Mouse (Mus musculus) limb, embryonic 10.5 days (tissue): Measurements from ENCODE around the gene Hnrnpll. TPM values are rescaled to one million over a fixed set of nuclear protein-coding genes. Genes with fewer than 3 reads are reported as not detected.
A peak's percentile ranks its signal among the peaks of the same experiment; 100 is the strongest.
"Not testable (repeated sequence)": the region's sequence is repeated elsewhere in the genome, so short reads cannot be mapped to it uniquely, and the experiment has no call there.

Experiments
- DNase-seq: peaks from one replicate; pipeline ENCODE4 v3.0.0-alpha.2; 2017; ENCODE audit warnings: low spot score
- H3K27ac ChIP-seq: fragments of 300-500 bp; sonication (generic); 2 replicates; pipeline ENCODE4 v1.5.1; 2016; ENCODE audit warnings: mild to moderate bottlenecking
- H3K27me3 ChIP-seq: fragments of 300-500 bp; sonication (generic); 2 replicates; pipeline ENCODE4 v1.6.1; 2016; ENCODE audit warnings: low read depth, mild to moderate bottlenecking; ENCODE audit not compliant: poor library complexity, severe bottlenecking
- H3K36me3 ChIP-seq: fragments of 300-500 bp; sonication (generic); 2 replicates; pipeline ENCODE4 v1.6.1; 2016; ENCODE audit warnings: mild to moderate bottlenecking, moderate library complexity
- H3K4me1 ChIP-seq: fragments of 300-500 bp; sonication (generic); 2 replicates; pipeline ENCODE4 v1.6.1; 2016
- H3K4me3 ChIP-seq: fragments of 300-500 bp; sonication (generic); 2 replicates; pipeline ENCODE4 v1.5.1; 2016; ENCODE audit warnings: mild to moderate bottlenecking, moderate library complexity
- H3K9me3 ChIP-seq: fragments of 300-500 bp; sonication (generic); replicated peaks from 2 replicates; pipeline ENCODE4 v1.6.1; 2016; ENCODE audit warnings: mild to moderate bottlenecking
- WGBS: fragments of 180-500 bp; shearing (Covaris S2); methylation state at CpG from one replicate; pipeline ENCODE4 v1.1.7; 2016; 5-methylcytosine and 5-hydroxymethylcytosine counted together
- polyA plus RNA-seq: library from polyadenylated mRNA; unstranded; fragments of >200 nt; fragmentation: Nextera tagmentation; extraction: Ambion mirVana; gene quantifications from 2 replicates; pipeline ENCODE4 v1.2.1, GENCODE M21; 2016

Gene Hnrnpll
- polyA plus RNA-seq, 1 experiment from 2014 or later = 99.2 TPM

DNA sequence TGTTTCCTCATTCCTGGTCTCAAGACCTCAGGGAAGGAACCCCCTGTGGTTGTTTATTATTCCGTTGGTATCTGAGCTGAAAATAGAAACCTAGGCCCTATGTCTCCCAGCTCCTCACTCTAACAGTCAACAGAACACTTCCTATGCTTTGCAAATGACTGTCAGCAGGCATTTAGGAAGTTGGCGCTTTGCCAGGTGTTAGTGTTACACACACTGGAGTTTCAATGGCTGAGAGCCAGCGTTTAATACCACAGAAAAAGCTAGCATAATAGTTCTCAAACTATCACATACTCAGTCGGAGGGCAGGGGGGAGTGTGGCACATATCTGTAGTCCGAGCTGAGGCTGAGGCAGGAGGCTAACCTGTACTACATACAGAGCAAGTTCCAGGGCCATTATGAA is 53.3 kb downstream of the Hnrnpll start:
- no peak overlapping the region for H3K27ac ChIP-seq
- H3K4me3 ChIP-seq = no peak overlapping the region
- WGBS = 52% methylated on average over 5 of the region's 5 CpGs
- 0 out of 2 replicates have a peak, but pooled peaks cover 6% of the 10 kb centered on the region for H3K27me3 ChIP-seq
- no peak for DNase-seq
- H3K36me3 ChIP-seq = no peaks in the 10 kb centered on the region
- H3K4me1 ChIP-seq = peaks cover 39% of the 10 kb centered on the region
- H3K9me3 ChIP-seq = no peaks in the 10 kb centered on the region

DNA sequence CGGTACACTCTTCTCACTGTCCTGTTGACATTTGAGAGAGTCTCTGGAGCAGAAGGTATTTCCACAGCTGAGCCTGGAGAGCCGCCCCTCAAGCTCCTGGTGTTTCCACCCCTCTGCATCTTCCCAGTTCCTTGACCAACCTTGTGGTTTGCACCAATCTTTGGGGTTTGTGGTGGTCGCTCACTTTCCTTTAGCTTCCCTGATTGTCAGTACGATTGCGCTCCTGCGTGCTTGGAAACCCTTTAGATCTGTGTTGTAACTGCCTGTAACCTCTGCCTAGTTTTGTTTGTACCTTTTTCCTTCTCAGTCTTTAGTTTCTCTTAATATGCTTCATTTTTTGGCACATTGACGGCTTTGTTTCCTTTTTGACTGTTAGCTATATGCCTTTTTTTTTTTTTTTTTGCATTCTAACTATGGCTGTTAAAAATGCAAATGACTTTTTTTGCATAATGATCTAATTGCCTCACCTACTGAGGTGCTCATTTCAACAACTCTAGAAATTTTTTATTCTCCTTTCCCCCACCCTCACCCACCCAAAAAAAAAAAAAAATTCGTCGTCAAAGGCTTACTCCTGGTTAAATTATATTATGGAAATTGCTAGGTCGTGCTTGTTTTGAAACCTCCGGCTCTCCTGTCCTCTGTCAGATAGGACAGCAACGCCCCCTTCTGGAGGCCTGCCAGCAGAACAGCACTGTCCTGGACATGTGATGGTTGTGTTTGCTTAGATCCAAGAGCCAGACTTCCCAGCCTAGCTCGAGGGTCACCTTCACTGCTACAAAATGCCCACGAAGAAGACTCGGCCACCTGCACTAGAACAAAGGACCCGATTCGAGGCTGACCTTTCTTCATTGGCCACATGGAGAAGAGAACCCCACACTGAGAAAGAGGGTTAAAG is 57.5 kb downstream of the Hnrnpll start:
- Histone ChIP-seq H3K27ac (no peak overlapping the region), H3K27me3 (0 out of 2 replicates have a peak, but pooled peaks cover 3% of the 10 kb centered on the region), H3K36me3 (no peaks in the 10 kb centered on the region), H3K4me1 (peaks cover 39% of the 10 kb centered on the region), H3K4me3 (no peak overlapping the region), H3K9me3 (no peaks in the 10 kb centered on the region)
- 51% methylated on average over 17 of the region's 17 CpGs for WGBS
- DNase-seq = peak; percentile 73

DNA sequence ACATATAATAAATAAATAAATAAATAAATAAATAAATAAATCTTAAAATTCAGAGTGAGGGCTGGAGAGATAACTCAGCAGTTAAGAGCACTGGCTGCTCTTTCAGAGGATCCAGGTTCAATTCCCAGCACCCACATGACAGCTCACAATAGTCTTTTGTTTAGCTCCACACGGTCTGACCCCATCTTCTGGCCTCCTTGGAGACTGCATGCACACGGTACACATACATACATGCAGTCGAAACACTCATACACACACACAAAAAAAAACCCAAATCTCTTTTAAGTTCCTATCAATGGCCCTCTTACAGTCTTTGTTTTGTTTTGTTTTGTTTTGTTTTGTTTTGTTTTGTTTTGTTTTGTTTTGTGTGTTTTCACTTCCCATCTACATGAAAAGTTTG is 58.3 kb downstream of the Hnrnpll start:
- not testable (repeated sequence) for DNase-seq, H3K27ac ChIP-seq, H3K9me3 ChIP-seq, H3K36me3 ChIP-seq, H3K4me3 ChIP-seq, H3K27me3 ChIP-seq
- WGBS = 96% methylated on average over 3 of the region's 3 CpGs
- H3K4me1 ChIP-seq = peaks cover 33% of the 10 kb centered on the region

DNA sequence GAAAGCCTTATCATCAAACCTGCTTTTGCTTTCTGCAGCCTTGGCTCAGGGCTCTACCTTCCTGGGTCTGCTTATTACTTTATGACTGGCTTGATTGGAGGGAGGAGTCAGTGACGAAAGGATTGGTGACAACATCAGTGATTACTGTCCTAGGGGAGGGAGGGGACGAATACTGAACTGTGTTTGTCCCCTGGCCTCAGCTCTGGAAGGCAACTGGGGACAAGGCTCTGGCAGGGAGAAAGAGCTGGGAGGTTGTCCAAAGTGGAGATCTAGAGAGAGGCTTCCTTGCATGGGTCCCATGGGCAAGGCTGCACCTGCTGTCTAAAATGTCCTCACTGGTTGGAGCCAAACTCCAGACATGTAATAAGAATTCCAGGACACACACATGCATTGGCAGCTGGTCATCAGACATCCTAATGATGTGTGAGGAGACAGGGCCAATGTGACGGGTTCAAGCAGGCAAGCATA is 59.7 kb downstream of the Hnrnpll start:
- DNase-seq = no peak
- H3K36me3 ChIP-seq = no peaks in the 10 kb centered on the region
- H3K4me3 ChIP-seq = no peak overlapping the region
- peaks cover 19% of the 10 kb centered on the region for H3K4me1 ChIP-seq
- H3K9me3 ChIP-seq = no peaks in the 10 kb centered on the region
- 49% methylated on average over 3 of the region's 3 CpGs for WGBS
- no peaks in the 10 kb centered on the region for H3K27me3 ChIP-seq
- H3K27ac ChIP-seq = no peak overlapping the region

DNA sequence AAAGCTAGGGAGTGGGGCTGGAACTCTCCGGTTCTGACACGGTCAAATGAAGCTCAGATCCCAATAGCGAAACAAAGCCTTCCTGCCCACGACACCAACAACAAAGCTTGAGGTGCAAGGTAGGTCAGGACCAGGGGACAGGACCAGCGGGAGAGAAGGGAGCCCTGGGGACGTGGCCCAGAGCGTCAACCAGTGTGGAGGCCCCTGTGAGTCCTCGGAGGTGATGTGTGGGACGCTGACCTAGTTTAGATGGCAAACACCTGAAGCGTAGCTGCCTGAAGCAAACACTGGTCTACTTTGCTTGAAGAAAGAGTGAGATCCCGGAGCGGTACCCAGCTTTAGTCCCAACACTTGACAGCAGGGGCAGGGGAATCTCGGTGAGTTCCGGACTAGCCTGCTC is 62.5 kb downstream of the Hnrnpll start:
- WGBS = 91% methylated on average over 14 of the region's 14 CpGs
- H3K36me3 ChIP-seq = no peaks in the 10 kb centered on the region
- H3K27me3 ChIP-seq = no peaks in the 10 kb centered on the region
- H3K4me1 ChIP-seq = peaks cover 7% of the 10 kb centered on the region; the same call in 1 of the 2 replicates
- no peak for DNase-seq
- no peak overlapping the region for H3K27ac ChIP-seq
- H3K9me3 ChIP-seq = no peaks in the 10 kb centered on the region
- no peak overlapping the region for H3K4me3 ChIP-seq

DNA sequence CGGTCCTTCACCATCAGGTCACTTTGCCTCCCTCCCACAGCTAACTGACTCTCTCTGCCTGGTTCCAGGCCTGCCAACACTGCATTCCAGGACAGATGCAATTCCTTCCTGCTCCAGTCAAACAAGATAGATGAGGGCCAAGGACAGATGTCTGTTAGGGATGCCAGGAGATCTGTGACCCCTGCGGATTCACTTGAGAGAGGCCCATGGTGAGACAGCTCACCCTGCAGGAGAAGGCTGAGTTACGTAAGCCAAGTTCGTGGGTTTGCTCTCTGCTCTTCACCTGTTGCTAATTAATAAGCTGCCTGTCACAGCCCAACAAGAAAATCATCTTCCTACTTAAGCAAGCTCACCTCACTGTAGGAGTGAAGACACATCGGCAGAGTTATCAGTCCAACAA is 63.1 kb downstream of the Hnrnpll start:
- 85% methylated on average over 5 of the region's 5 CpGs for WGBS
- DNase-seq = no peak
- Histone ChIP-seq H3K27me3 (no peaks in the 10 kb centered on the region), H3K36me3 (no peaks in the 10 kb centered on the region), H3K9me3 (no peaks in the 10 kb centered on the region), H3K27ac (no peak overlapping the region), H3K4me1 (peaks cover 7% of the 10 kb centered on the region; the same call in 1 of the 2 replicates), H3K4me3 (no peak overlapping the region)

DNA sequence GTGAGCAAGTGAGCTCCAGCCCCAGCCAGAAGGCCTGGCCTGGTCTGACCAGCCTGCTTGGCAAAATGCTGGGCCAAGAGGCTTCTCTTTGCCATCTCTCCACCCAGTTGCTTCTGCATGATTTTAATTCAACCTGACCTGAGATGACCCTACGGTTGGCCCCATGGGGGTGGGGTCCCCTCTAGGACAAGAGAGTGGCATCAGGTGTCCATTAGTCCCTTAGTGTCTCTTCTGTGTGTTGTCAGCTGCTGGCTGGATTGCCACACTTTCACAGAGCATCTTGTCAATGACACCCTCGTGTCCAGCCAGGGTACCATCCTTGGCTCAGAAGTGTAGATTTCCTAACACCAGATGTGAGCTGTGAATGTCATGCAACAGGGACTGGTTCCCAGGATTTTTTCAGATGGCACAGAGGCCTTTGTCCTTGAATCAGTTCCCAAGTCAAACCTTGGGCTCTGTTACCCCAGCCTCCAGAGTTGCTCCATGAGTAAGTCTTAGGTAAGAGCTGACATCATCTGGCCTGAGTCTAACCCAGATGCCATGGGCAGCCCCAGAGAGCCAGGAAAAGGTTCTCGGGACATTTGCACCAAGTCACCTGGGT is 66.9 kb downstream of the Hnrnpll start:
- Histone ChIP-seq H3K36me3 (no peaks in the 10 kb centered on the region), H3K27ac (no peak overlapping the region), H3K4me1 (no peaks in the 10 kb centered on the region; the same call in 1 of the 2 replicates), H3K4me3 (no peak overlapping the region), H3K27me3 (no peaks in the 10 kb centered on the region), H3K9me3 (no peaks in the 10 kb centered on the region)
- no peak for DNase-seq
- WGBS = 87% methylated on average over 3 of the region's 3 CpGs

DNA sequence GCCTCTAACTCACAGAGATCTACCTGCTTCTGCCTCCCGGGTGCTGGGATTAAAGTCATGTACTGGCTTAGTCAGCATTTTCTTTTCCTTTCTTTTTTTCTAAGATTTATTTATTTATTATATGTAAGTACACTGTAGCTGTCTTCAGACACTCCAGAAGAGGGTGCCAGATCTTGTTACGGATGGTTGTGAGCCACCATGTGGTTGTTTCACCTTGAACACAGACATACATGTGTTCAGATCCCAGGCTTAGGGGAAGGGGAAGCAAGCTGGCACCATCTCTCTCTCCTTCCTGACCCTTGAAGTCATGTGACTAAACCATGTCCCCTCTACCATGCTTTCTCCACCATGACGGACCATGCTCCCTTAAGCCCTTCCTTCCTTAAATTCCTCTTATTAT is 70.0 kb downstream of the Hnrnpll start:
- Histone ChIP-seq H3K36me3 (no peaks in the 10 kb centered on the region), H3K4me3 (no peak overlapping the region), H3K4me1 (peaks cover 2% of the 10 kb centered on the region; the same call in 1 of the 2 replicates), H3K27ac (no peak overlapping the region), H3K9me3 (no peaks in the 10 kb centered on the region), H3K27me3 (no peaks in the 10 kb centered on the region)
- WGBS = 90% methylated on average over 3 of the region's 3 CpGs
- no peak for DNase-seq

DNA sequence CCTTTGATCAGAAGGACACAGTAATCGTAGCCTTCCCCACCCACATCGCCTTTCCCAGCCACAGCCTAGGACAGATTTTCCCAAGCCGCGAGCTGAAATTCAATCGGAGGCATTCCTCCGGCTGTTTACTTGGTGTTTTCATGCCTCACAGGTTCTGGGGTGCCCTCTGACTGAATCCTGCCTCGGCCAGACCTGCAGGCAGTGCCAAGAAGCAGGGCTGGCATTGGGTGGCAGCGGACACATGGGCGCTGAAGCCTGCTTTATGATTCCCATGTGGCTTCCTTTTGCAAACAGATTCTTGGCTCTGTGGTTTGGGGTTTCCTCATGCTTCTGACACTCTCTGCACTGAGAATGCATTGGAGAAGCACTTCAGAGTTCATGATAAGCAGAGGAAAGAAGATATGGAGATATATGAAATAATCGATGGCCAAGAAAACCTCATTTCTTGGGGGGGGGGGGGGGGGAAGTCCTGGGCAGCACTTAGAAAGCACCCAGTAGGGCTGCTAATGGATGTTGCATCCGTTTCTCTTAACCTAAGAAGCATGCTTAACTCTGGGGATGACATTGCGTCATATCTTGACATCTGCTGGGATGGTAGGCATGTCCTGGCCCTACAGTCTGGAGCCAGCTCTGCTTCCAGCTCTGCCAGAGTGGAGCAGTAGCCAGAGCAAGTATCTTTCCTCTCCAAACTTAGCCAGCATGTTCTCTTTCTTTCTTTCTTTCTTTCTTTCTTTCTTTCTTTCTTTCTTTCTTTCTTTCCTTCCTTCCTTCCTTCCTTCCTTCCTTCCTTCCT is 70.8 kb downstream of the Hnrnpll start:
- Histone ChIP-seq H3K36me3 (no peaks in the 10 kb centered on the region), H3K27ac (no peak overlapping the region), H3K9me3 (no peaks in the 10 kb centered on the region), H3K27me3 (no peaks in the 10 kb centered on the region), H3K4me3 (no peak overlapping the region), H3K4me1 (peaks cover 2% of the 10 kb centered on the region; the same call in 1 of the 2 replicates)
- DNase-seq = no peak
- 85% methylated on average over 12 of the region's 12 CpGs for WGBS

DNA sequence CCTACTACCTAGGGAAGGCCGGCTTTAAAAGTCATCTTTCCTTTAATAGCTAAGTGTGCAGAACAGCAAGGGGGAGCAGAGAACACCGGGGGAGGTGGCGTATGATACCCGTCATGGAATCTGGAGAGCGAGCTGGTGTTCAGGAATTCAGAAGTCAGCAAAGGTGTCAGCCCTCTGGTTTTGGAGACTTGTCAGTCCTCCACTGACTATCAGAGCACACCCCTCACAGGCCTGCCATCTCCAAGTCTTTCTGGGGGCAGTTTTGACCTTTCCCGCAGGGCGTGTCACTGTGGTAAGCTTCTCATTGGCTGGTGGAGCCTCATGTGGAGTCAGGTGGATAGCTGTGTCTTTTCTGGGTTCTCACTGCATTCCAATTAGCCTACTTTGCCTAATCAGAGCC is 72.0 kb downstream of the Hnrnpll start:
- DNase-seq = no peak
- 84% methylated on average over 7 of the region's 7 CpGs for WGBS
- no peaks in the 10 kb centered on the region for H3K36me3 ChIP-seq
- H3K4me3 ChIP-seq = no peak overlapping the region
- H3K9me3 ChIP-seq = no peaks in the 10 kb centered on the region
- H3K4me1 ChIP-seq = peaks cover 2% of the 10 kb centered on the region; the same call in 1 of the 2 replicates
- no peak overlapping the region for H3K27ac ChIP-seq
- H3K27me3 ChIP-seq = no peaks in the 10 kb centered on the region

DNA sequence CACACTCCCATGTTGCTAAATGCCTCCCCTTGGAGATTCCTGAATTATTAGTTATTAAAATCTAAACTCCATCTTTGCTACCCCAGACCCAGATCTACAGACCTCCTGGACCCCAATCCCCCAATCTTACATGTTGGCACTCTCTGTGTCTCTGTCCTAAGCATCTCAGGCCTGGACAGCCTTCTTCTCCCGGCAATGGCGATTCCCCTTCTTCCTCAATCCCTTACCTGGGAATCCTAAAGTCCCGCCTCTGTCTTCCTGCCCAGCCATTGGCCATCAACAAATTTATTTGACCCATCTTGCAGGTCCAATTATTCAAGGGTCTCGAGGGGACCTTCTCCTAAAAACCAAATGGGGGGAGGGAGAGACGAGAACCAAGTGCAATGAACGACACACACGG is 77.7 kb downstream of the Hnrnpll start:
- H3K36me3 ChIP-seq = no peaks in the 10 kb centered on the region
- H3K27ac ChIP-seq = no peak overlapping the region
- peaks cover 42% of the 10 kb centered on the region for H3K4me1 ChIP-seq
- no peak overlapping the region for H3K4me3 ChIP-seq
- 93% methylated on average over 7 of the region's 7 CpGs for WGBS
- DNase-seq = no peak
- H3K9me3 ChIP-seq = no peaks in the 10 kb centered on the region
- no peaks in the 10 kb centered on the region for H3K27me3 ChIP-seq

DNA sequence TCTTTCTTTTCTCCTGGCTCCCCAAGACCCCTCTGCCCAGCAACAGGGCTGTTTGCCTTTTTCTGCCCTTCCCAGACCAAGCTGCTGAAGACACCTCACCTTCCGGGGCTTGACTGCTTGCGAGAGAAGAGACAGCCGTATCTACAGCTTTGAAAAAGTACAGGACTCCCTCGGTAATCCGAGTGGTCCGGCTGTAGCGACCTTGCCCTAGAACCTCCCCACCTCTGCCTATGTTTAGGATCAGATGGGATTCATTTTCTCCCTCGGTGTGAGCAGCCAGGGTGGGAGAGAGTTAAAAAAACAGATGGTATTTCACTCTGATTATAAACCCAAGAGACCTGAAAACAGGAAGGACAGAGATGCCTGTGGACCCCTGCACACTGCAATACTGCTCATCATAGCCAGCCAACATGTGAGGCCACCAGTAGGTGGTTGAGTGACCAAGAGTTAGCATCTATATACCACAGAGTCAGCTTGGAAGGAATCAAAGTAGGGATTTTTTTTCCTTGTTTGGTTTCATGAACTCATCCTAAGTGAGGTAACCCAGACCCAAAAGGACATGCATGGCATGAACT is 79.1 kb downstream of the Hnrnpll start:
- WGBS = 19% methylated on average over 8 of the region's 8 CpGs
- peaks cover 46% of the 10 kb centered on the region for H3K4me1 ChIP-seq
- H3K27ac ChIP-seq = peak overlapping the region; percentile 78
- no peak for DNase-seq
- H3K4me3 ChIP-seq = peak overlapping the region; percentile 20
- H3K27me3 ChIP-seq = no peaks in the 10 kb centered on the region
- H3K36me3 ChIP-seq = no peaks in the 10 kb centered on the region
- H3K9me3 ChIP-seq = no peaks in the 10 kb centered on the region
